Mouse (Mus musculus): Measurements from ENCODE around the gene Ubl5.

DNA sequence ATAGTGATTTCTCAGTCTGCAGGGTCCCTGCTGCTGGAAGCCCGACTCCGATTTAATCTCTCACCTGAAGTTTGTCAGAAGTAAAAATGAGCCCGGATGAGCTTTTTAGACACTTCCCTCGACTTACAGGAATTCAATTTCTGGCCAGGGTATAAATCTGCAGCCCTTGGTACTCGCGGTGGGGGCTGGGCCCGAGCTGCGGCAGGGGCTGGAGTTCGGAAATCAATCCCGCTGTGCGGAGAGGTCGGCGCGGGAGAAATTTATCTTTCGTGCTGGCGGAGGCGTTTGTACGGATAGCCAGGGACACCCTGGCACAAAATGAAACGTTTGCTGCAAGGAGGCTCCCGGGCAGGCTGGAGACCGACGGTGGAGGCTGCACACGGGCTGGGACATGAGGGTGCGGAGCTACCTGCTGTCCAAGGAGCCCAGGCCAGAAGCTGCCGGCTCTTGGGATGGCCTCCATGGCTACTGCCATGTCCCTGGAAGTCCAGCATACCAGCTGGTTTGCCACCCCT, 52.1 kb downstream of the Ubl5 start:
- TF ChIP-seq POLR2A (IDR thresholded peaks at IDR 0.05; ENCODE audit: borderline replicate concordance, low read depth, low read length) (no peak), CTCF (IDR thresholded peaks at IDR 0.05; ENCODE audit: low read depth, low read length) (no peak)
